Mouse (Mus musculus) adrenal gland, postnatal 14 days (tissue): ENCODE data around the gene Olfr66. TPM values are rescaled to one million over a fixed set of nuclear protein-coding genes. Genes with fewer than 3 reads are reported as not detected.

Source experiments
- total RNA-seq: library from RNA; stranded (reverse); gene quantifications from 2 replicates; pipeline ENCODE4 v1.2.3, GENCODE M21; 2021

Olfr66 gene
- total RNA-seq, 1 experiment from 2014 or later: not detected

Other genes with a start within 250 kb of the Olfr66 start
- gene Olfr622, start 243.6 kb downstream of the Olfr66 start, total RNA-seq: not detected in 2 replicates
- gene Olfr623, start 222.6 kb downstream of the Olfr66 start, total RNA-seq: not detected in 2 replicates
- 0.04 TPM in 1 of 2 replicates, not detected in the other for gene Olfr624, start 215.1 kb downstream of the Olfr66 start, total RNA-seq
- not detected in 2 replicates for gene Olfr625-ps1, start 203.5 kb downstream of the Olfr66 start, total RNA-seq
- not detected in 2 replicates for gene Olfr243, start 171.6 kb downstream of the Olfr66 start, total RNA-seq
- not detected in 2 replicates for gene Olfr628, start 155.9 kb downstream of the Olfr66 start, total RNA-seq
- gene Olfr629, start 141.3 kb downstream of the Olfr66 start, total RNA-seq: not detected in 2 replicates
- not detected in 2 replicates for gene Olfr630, start 128.9 kb downstream of the Olfr66 start, total RNA-seq
- gene Olfr69, start 114.7 kb downstream of the Olfr66 start, total RNA-seq: not detected in 2 replicates
- gene Olfr68, start 106.6 kb downstream of the Olfr66 start, total RNA-seq: not detected in 2 replicates
- gene Olfr67, start 94.4 kb downstream of the Olfr66 start, total RNA-seq: not detected in 2 replicates
- 1,182 and 1,430 TPM in 2 replicates for gene Hbb-bt, start 72.3 kb downstream of the Olfr66 start, total RNA-seq
- 8,688 and 11,965 TPM in 2 replicates for gene Hbb-bs, start 58.2 kb downstream of the Olfr66 start, total RNA-seq
- not detected in 2 replicates for gene Hbb-bh2, start 45.7 kb downstream of the Olfr66 start, total RNA-seq
- not detected in 2 replicates for gene Hbb-bh1, start 43.1 kb downstream of the Olfr66 start, total RNA-seq
- gene Hbb-y, start 33.0 kb downstream of the Olfr66 start, total RNA-seq: not detected in 2 replicates
- gene Olfr64, start 8.2 kb upstream of the Olfr66 start, total RNA-seq: not detected in 2 replicates
- gene Olfr65, start 17.2 kb upstream of the Olfr66 start, total RNA-seq: not detected in 2 replicates
- gene Olfr631, start 42.6 kb upstream of the Olfr66 start, total RNA-seq: not detected in 2 replicates
- not detected in 2 replicates for gene Olfr632, start 48.1 kb upstream of the Olfr66 start, total RNA-seq
- gene Olfr633, start 58.2 kb upstream of the Olfr66 start, total RNA-seq: not detected in 2 replicates
- not detected in 2 replicates for gene Olfr635, start 84.9 kb upstream of the Olfr66 start, total RNA-seq
- not detected in 2 replicates for gene Olfr638, start 112.5 kb upstream of the Olfr66 start, total RNA-seq
- not detected in 2 replicates for gene Olfr639, start 131.1 kb upstream of the Olfr66 start, total RNA-seq
- not detected in 2 replicates for gene Olfr640, start 139.3 kb upstream of the Olfr66 start, total RNA-seq
- gene Olfr641, start 149.2 kb upstream of the Olfr66 start, total RNA-seq: not detected in 2 replicates
- not detected in 2 replicates for gene Olfr642, start 166.4 kb upstream of the Olfr66 start, total RNA-seq
- gene 4930516K23Rik, start 175.2 kb upstream of the Olfr66 start, total RNA-seq: not detected in 2 replicates
- gene Olfr644, start 185.6 kb upstream of the Olfr66 start, total RNA-seq: not detected in 2 replicates
- gene Olfr645, start 199.2 kb upstream of the Olfr66 start, total RNA-seq: not detected in 2 replicates
- not detected in 2 replicates for gene Olfr646, start 218.6 kb upstream of the Olfr66 start, total RNA-seq
- gene Ubqln5, start 243.6 kb upstream of the Olfr66 start, total RNA-seq: not detected in 2 replicates